Mouse (Mus musculus) testis, adult 2 months (tissue): ENCODE results near the gene Plekhg1. TPM values are rescaled to one million over a fixed set of nuclear protein-coding genes. Genes with fewer than 3 reads are reported as not detected.
A peak's percentile ranks its signal among the peaks of the same experiment; 100 is the strongest.

Experiments used
- H3K27ac ChIP-seq: fragments of 200-500 bp; 2 replicates; pipeline ENCODE4 v1.5.1; 2012; ENCODE audit warnings: low read depth, low read length; ENCODE audit not compliant: control insufficient read depth, insufficient read depth
- H3K27me3 ChIP-seq: fragments of 200-500 bp; 2 replicates; pipeline ENCODE4 v1.6.1; 2012; ENCODE audit warnings: mild to moderate bottlenecking, low read length, moderate library complexity; ENCODE audit not compliant: control insufficient read depth, insufficient read depth
- H3K36me3 ChIP-seq: fragments of 200-500 bp; 2 replicates; pipeline ENCODE4 v1.6.1; 2012; ENCODE audit warnings: mild to moderate bottlenecking, low read length; ENCODE audit not compliant: control insufficient read depth, insufficient read depth
- H3K4me1 ChIP-seq: fragments of 200-500 bp; 2 replicates; pipeline ENCODE4 v1.6.1; 2012; ENCODE audit warnings: low read length; ENCODE audit not compliant: control insufficient read depth, insufficient read depth
- H3K4me3 ChIP-seq: fragments of 200-500 bp; 2 replicates; pipeline ENCODE4 v1.5.1; 2012; ENCODE audit warnings: low read depth, mild to moderate bottlenecking, low read length, moderate library complexity, mixed read lengths; ENCODE audit not compliant: control insufficient read depth
- CTCF ChIP-seq: fragments of 200-500 bp; IDR thresholded peaks from 2 replicates; pipeline ENCODE4 v1.5.1; 2012; ENCODE audit warnings: low read depth, mild to moderate bottlenecking, inconsistent platforms, low read length, moderate library complexity; ENCODE audit not compliant: control insufficient read depth, insufficient read depth, insufficient replicate concordance
- POLR2A ChIP-seq: fragments of 200-500 bp; IDR thresholded peaks from 2 replicates; pipeline ENCODE4 v1.6.1; 2012; ENCODE audit warnings: low read depth, mild to moderate bottlenecking, inconsistent platforms, low read length, moderate library complexity; ENCODE audit not compliant: control insufficient read depth
- polyA plus RNA-seq: library from polyadenylated mRNA; depleted of rRNA; stranded (reverse); fragments of >200 nt; gene quantifications from 2 replicates; pipeline ENCODE4 v1.2.3, GENCODE M21; 2012

The Plekhg1 gene
- polyA plus RNA-seq, 1 experiment, result 4.8 TPM

GRCm38 (mm10) chr10:3807980-3808379 is 67.8 kb downstream of the Plekhg1 start:
- Histone ChIP-seq H3K27ac (no peak overlapping the region), H3K27me3 (no peaks in the 10 kb centered on the region), H3K4me3 (no peak overlapping the region), H3K36me3 (no peaks in the 10 kb centered on the region), H3K4me1 (no peaks in the 10 kb centered on the region)
- TF ChIP-seq POLR2A, result no peak
- no peak for TF ChIP-seq CTCF

- TF ChIP-seq POLR2A (no peak), CTCF (no peak)
- Histone ChIP-seq H3K27ac (peak overlapping the region; percentile 54; the same call in 1 of the 2 replicates), H3K27me3 (no peaks in the 10 kb centered on the region), H3K4me3 (no peak overlapping the region), H3K4me1 (no peaks in the 10 kb centered on the region), H3K36me3 (no peaks in the 10 kb centered on the region)
Observed at GRCm38 (mm10) chr10:3810476-3811273, 70.5 kb downstream of the Plekhg1 start.

- Histone ChIP-seq H3K4me3 (no peak overlapping the region), H3K27me3 (no peaks in the 10 kb centered on the region), H3K4me1 (no peaks in the 10 kb centered on the region), H3K27ac (no peak overlapping the region), H3K36me3 (no peaks in the 10 kb centered on the region)
- TF ChIP-seq CTCF, result no peak
- TF ChIP-seq POLR2A, result no peak
Observed at GRCm38 (mm10) chr10:3818940-3819701, 79.0 kb downstream of the Plekhg1 start.

- no peaks in the 10 kb centered on the region for H3K27me3 ChIP-seq
- no peaks in the 10 kb centered on the region for H3K36me3 ChIP-seq
- no peak overlapping the region for H3K4me3 ChIP-seq
- TF ChIP-seq CTCF (no peak), POLR2A (no peak)
- H3K4me1 ChIP-seq, result no peaks in the 10 kb centered on the region
- no peak overlapping the region for H3K27ac ChIP-seq
Observed at GRCm38 (mm10) chr10:3823826-3824225, 83.7 kb downstream of the Plekhg1 start.

GRCm38 (mm10) chr10:3826043-3826442 is 85.9 kb downstream of the Plekhg1 start:
- TF ChIP-seq CTCF, result no peak
- no peak for TF ChIP-seq POLR2A

GRCm38 (mm10) chr10:3827368-3827767 is 87.2 kb downstream of the Plekhg1 start:
- TF ChIP-seq CTCF (no peak), POLR2A (no peak)
- H3K27ac ChIP-seq, result no peak overlapping the region
- H3K36me3 ChIP-seq, result no peaks in the 10 kb centered on the region
- H3K4me1 ChIP-seq, result no peaks in the 10 kb centered on the region
- H3K27me3 ChIP-seq, result no peaks in the 10 kb centered on the region
- H3K4me3 ChIP-seq, result no peak overlapping the region

More at GRCm38 (mm10) chr10:3826043-3826442, 85.9 kb downstream of the Plekhg1 start:
- Histone ChIP-seq H3K36me3 (no peaks in the 10 kb centered on the region), H3K4me3 (no peak overlapping the region), H3K27me3 (no peaks in the 10 kb centered on the region), H3K27ac (no peak overlapping the region), H3K4me1 (no peaks in the 10 kb centered on the region)

- Histone ChIP-seq H3K27ac (no peak overlapping the region), H3K4me3 (no peak overlapping the region), H3K27me3 (no peaks in the 10 kb centered on the region), H3K36me3 (no peaks in the 10 kb centered on the region), H3K4me1 (no peaks in the 10 kb centered on the region)
- TF ChIP-seq POLR2A, result no peak
- TF ChIP-seq CTCF, result no peak
Observed at GRCm38 (mm10) chr10:3829472-3829871, 89.3 kb downstream of the Plekhg1 start.
